8 mouse cellular contexts compared by ENCODE assay signal in genomic region chr15:36967381-36968211, GRCm38 (mm10). TPM values are rescaled to one million over a fixed set of nuclear protein-coding genes. Genes with fewer than 3 reads are reported as not detected.
DNase-seq lines count a peak whose midpoint lies in the region; ATAC-seq lines count a peak whose summit lies in the region.

No protein-coding gene starts in this region.

- WGBS in liver, embryonic 11.5 days = 41% methylated on average over 24 of the region's 24 CpGs
- WGBS in liver, embryonic 12.5 days (ENCODE audit: insufficient replicate concordance) = 39% methylated on average over 24 of the region's 24 CpGs
- WGBS in neural tube, embryonic 11.5 days = 34% methylated on average over 24 of the region's 24 CpGs

- no peak overlapping the region for H3K9ac ChIP-seq in liver, embryonic 11.5 days (ENCODE audit: low read depth, low read length)
- H3K9ac ChIP-seq in liver, embryonic 12.5 days = no peak overlapping the region
- H3K9ac ChIP-seq in neural tube, embryonic 11.5 days (ENCODE audit: low read length) = peak overlapping the region; percentile 26

- peak overlapping the region; percentile 26; the same call in 1 of the 2 replicates for H3K4me2 ChIP-seq in liver, embryonic 11.5 days
- no peak overlapping the region for H3K4me2 ChIP-seq in liver, embryonic 12.5 days
- H3K4me2 ChIP-seq in neural tube, embryonic 11.5 days (ENCODE audit: low read depth) = peak overlapping the region; percentile 41

- ATAC-seq in liver, embryonic 11.5 days (replicated peaks; ENCODE audit: low FRiP score) = no peak
- ATAC-seq in liver, embryonic 12.5 days = no peak
- peak; percentile 88 for ATAC-seq in neural tube, embryonic 11.5 days (ENCODE audit: insufficient read depth, low FRiP score, low TSS enrichment)

- H3K27ac ChIP-seq in liver, embryonic 11.5 days (ENCODE audit: low read depth, low read length) = no peak overlapping the region
- H3K27ac ChIP-seq in liver, embryonic 12.5 days = no peak overlapping the region
- peak overlapping the region; percentile 36; the same call in 1 of the 2 replicates for H3K27ac ChIP-seq in neural tube, embryonic 11.5 days (ENCODE audit: low read depth, low read length)

- no peak overlapping the region for H3K4me3 ChIP-seq in liver, embryonic 11.5 days (ENCODE audit: low read depth, low read length)
- H3K4me3 ChIP-seq in liver, embryonic 12.5 days = no peak overlapping the region
- H3K4me3 ChIP-seq in neural tube, embryonic 11.5 days (ENCODE audit: low read depth, low read length) = peak overlapping the region; percentile 14; the same call in 1 of the 2 replicates

- peaks cover 11% of the 10 kb centered on the region; the same call in 1 of the 2 replicates for H3K27me3 ChIP-seq in liver, embryonic 11.5 days (replicated peaks; ENCODE audit: control insufficient read depth, insufficient read depth, low read length)
- H3K27me3 ChIP-seq in liver, embryonic 12.5 days (replicated peaks) = peaks cover 31% of the 10 kb centered on the region
- H3K27me3 ChIP-seq in neural tube, embryonic 11.5 days (ENCODE audit: control insufficient read depth, insufficient read depth, low read length) = no peaks in the 10 kb centered on the region

- no peaks in the 10 kb centered on the region for H3K36me3 ChIP-seq in liver, embryonic 11.5 days (ENCODE audit: control insufficient read depth, insufficient read depth, low read length)
- H3K36me3 ChIP-seq in liver, embryonic 12.5 days = no peaks in the 10 kb centered on the region
- H3K36me3 ChIP-seq in neural tube, embryonic 11.5 days (ENCODE audit: control insufficient read depth, insufficient read depth, low read length) = no peaks in the 10 kb centered on the region

- H3K4me1 ChIP-seq in liver, embryonic 11.5 days (replicated peaks; ENCODE audit: control insufficient read depth, insufficient read depth, low read length) = peaks cover 5% of the 10 kb centered on the region; the same call in 1 of the 2 replicates
- no peaks in the 10 kb centered on the region for H3K4me1 ChIP-seq in liver, embryonic 12.5 days
- peaks cover 10% of the 10 kb centered on the region for H3K4me1 ChIP-seq in neural tube, embryonic 11.5 days (ENCODE audit: control insufficient read depth, insufficient read depth, low read length)

- DNase-seq in liver, embryonic 11.5 days (ENCODE audit: low spot score) = no peak
- peak; percentile 93 for DNase-seq in cerebellum, adult 9-11 months
- peak; percentile 96 for DNase-seq in frontal cortex, adult 2 months (ENCODE audit: extremely low spot score in 1 of 2, low spot score in 1 of 2)
- DNase-seq in left cerebral cortex, adult 18-20 months (ENCODE audit: low spot score in 2 of 2) = peak; percentile 89 to 93
- DNase-seq in neural tube, embryonic 11.5 days (ENCODE audit: low spot score) = peak; percentile 75
- no peak for DNase-seq in natural killer cell, adult 2 months (ENCODE audit: low spot score in 2 of 2)
- DNase-seq in heart, adult 9 months (ENCODE audit: low spot score in 2 of 2) = no peak

- no peaks in the 10 kb centered on the region for H3K9me3 ChIP-seq in liver, embryonic 11.5 days (ENCODE audit: control insufficient read depth, low read length)
- H3K9me3 ChIP-seq in liver, embryonic 12.5 days (replicated peaks) = no peaks in the 10 kb centered on the region
- H3K9me3 ChIP-seq in neural tube, embryonic 11.5 days (ENCODE audit: control insufficient read depth, low read length) = no peaks in the 10 kb centered on the region

RNA-seq across cellular contexts. Expression of gene Zfp706, which starts 40.0 kb away (rescaled TPM):
- 419 and 426 TPM in 2 replicates for polyA plus RNA-seq in liver, embryonic 11.5 days (2014; fragmentation: Nextera tagmentation; extraction: Ambion mirVana)
- polyA plus RNA-seq in liver, embryonic 12.5 days (2016; fragmentation: Nextera tagmentation; extraction: Ambion mirVana) = 301 and 318 TPM in 2 replicates
- polyA plus RNA-seq in frontal cortex, adult 2 months (2012; rRNA removed) = 83.2 and 108 TPM in 2 replicates
- total RNA-seq in left cerebral cortex, adult 18-20 months (2021) = 100 to 1,000 TPM; 231 to 242 TPM
- polyA plus RNA-seq in neural tube, embryonic 11.5 days (2014; fragmentation: Nextera tagmentation; extraction: Ambion mirVana) = 389 and 398 TPM in 2 replicates

Comparison
In these comparisons a context has a peak if more than half of its experiments do, and no peak if none do; other contexts are left out.
1. DNase-seq: peak in cerebellum, adult 9-11 months (single experiment), frontal cortex, adult 2 months (2 of 2), left cerebral cortex, adult 18-20 months (2 of 2) and neural tube, embryonic 11.5 days (single experiment); none in liver, embryonic 11.5 days (single experiment), natural killer cell, adult 2 months (0 of 2) and heart, adult 9 months (0 of 2).